Mouse (Mus musculus): Measurements from ENCODE around the gene Mief1. TPM values are rescaled to one million over a fixed set of nuclear protein-coding genes. Genes with fewer than 3 reads are reported as not detected.

Mief1 gene
- polyA plus RNA-seq, 1 experiment from 2014 or later, result 39.3 TPM

- peak within 1 kb of the TSS; percentile 93 for H3K27ac ChIP-seq
- peaks cover 3% of the 10 kb centered on the region; the same call in 1 of the 2 replicates for H3K27me3 ChIP-seq (ENCODE audit: insufficient read depth, poor library complexity, severe bottlenecking)
- 94% methylated on average over 9 of the region's 9 CpGs for WGBS
- H3K4me3 ChIP-seq, result peak within 1 kb of the TSS; percentile 94
- peaks cover 47% of the 10 kb centered on the region for H3K36me3 ChIP-seq
- DNase-seq (ENCODE audit: low spot score), result no peak
- H3K4me1 ChIP-seq (replicated peaks), result peaks cover 38% of the 10 kb centered on the region
- no peaks in the 10 kb centered on the region for H3K9me3 ChIP-seq
Observed at GRCm38 (mm10) chr15:80235535-80235934, 1.7 kb downstream of the Mief1 start, which contains the start of gene AC140267.1. Gene AC140267.1, plus strand, starts transcription at chr15:80235835.

GRCm38 (mm10) chr15:80248135-80248534 lies 14.3 kb downstream of the Mief1 start:
- H3K9me3 ChIP-seq, result no peaks in the 10 kb centered on the region
- no peak overlapping the region for H3K4me3 ChIP-seq
- no peaks in the 10 kb centered on the region for H3K27me3 ChIP-seq (ENCODE audit: insufficient read depth, poor library complexity, severe bottlenecking)
- no peak overlapping the region for H3K27ac ChIP-seq
- WGBS, result 97% methylated on average over 12 of the region's 12 CpGs
- DNase-seq (ENCODE audit: low spot score), result no peak
- H3K4me1 ChIP-seq (replicated peaks), result no peaks in the 10 kb centered on the region
- peaks cover 91% of the 10 kb centered on the region for H3K36me3 ChIP-seq

DNA sequence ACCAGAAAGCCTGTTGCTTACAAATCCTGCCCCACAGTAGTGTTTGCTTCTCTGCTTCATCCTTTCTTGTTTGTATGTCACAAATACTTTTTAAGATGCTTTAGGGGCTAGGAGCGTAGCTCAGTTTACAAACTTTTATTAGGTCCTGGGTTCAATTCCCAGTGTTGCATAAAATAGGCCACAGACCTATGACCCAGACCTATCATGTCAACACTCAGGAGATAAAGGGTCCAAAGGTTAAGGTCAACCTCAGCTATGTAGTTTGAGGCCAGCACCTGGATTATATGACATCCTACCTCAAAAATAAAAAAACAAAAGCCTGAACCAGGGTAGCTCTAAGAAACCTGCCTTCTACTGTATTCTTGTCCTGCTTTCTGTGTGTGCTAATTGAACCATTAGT lies 14.8 kb downstream of the Mief1 start:
- no peak overlapping the region for H3K4me3 ChIP-seq
- peaks cover 88% of the 10 kb centered on the region for H3K36me3 ChIP-seq
- peaks cover 2% of the 10 kb centered on the region for H3K4me1 ChIP-seq (replicated peaks)
- no peaks in the 10 kb centered on the region for H3K27me3 ChIP-seq (ENCODE audit: insufficient read depth, poor library complexity, severe bottlenecking)
- H3K27ac ChIP-seq, result no peak overlapping the region
- DNase-seq (ENCODE audit: low spot score), result no peak
- H3K9me3 ChIP-seq, result no peaks in the 10 kb centered on the region
- WGBS, result 98% methylated on average over 1 of the region's 1 CpGs

DNA sequence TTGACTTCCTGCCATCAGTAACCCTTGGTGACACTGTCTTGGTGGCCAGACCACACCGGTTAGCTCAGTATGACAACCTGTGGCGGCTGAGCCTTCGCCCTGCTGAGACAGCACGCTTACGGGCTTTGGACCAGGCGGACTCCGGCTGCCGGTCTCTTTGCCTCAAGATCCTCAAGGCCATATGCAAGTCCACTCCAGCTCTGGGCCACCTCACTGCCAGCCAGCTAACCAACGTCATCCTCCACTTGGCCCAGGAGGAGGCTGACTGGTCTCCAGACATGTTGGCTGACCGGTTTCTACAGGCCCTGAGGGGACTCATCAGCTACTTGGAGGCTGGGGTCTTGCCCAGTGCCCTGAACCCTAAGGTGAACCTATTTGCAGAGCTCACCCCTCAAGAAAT lies 15.9 kb downstream of the Mief1 start:
- H3K4me1 ChIP-seq (replicated peaks), result peaks cover 12% of the 10 kb centered on the region
- no peak overlapping the region for H3K27ac ChIP-seq
- H3K36me3 ChIP-seq, result peaks cover 77% of the 10 kb centered on the region
- DNase-seq (ENCODE audit: low spot score), result no peak
- WGBS, result 96% methylated on average over 10 of the region's 10 CpGs
- H3K27me3 ChIP-seq (ENCODE audit: insufficient read depth, poor library complexity, severe bottlenecking), result no peaks in the 10 kb centered on the region
- no peaks in the 10 kb centered on the region for H3K9me3 ChIP-seq
- H3K4me3 ChIP-seq, result no peak overlapping the region

GRCm38 (mm10) chr15:80250586-80250985 lies 16.8 kb downstream of the Mief1 start:
- H3K4me1 ChIP-seq (replicated peaks), result peaks cover 14% of the 10 kb centered on the region
- H3K9me3 ChIP-seq, result no peaks in the 10 kb centered on the region
- no peak overlapping the region for H3K27ac ChIP-seq
- H3K4me3 ChIP-seq, result no peak overlapping the region
- H3K27me3 ChIP-seq (ENCODE audit: insufficient read depth, poor library complexity, severe bottlenecking), result no peaks in the 10 kb centered on the region
- 92% methylated on average over 6 of the region's 6 CpGs for WGBS
- DNase-seq (ENCODE audit: low spot score), result no peak
- peaks cover 70% of the 10 kb centered on the region for H3K36me3 ChIP-seq

- Histone ChIP-seq H3K36me3 (peaks cover 68% of the 10 kb centered on the region), H3K27me3 (ENCODE audit: insufficient read depth, poor library complexity, severe bottlenecking) (no peaks in the 10 kb centered on the region), H3K9me3 (no peaks in the 10 kb centered on the region), H3K4me3 (0 out of 2 replicates have a peak overlapping the region, but pooled peaks have one; percentile 14), H3K27ac (peak overlapping the region; percentile 100; the same call in 1 of the 2 replicates), H3K4me1 (replicated peaks) (peaks cover 38% of the 10 kb centered on the region)
- DNase-seq (ENCODE audit: low spot score), result no peak
- 56% methylated on average over 2 of the region's 2 CpGs for WGBS
Observed at GRCm38 (mm10) chr15:80253530-80253929, 19.7 kb downstream of the Mief1 start.

DNA sequence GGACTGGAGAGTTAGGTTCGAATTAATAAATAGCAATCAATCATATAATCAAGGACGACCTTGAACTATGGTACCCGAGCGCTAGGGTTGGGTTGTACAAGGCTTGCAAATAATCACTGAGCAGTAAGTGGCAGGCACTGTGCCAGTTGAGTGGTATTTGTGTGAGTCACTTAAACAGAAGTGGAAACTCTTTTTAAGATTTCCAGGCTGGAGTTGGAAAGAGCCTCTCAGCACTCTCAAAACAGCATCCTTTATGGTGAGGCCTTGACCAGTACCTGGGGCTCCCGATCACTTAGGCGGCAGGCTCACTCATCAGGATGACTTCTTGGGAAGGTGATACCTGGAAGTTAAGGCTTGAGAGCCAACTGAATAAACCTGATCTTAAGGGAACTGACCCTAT lies 20.4 kb downstream of the Mief1 start:
- Histone ChIP-seq H3K4me3 (peak overlapping the region; percentile 100), H3K27me3 (ENCODE audit: insufficient read depth, poor library complexity, severe bottlenecking) (no peaks in the 10 kb centered on the region), H3K36me3 (peaks cover 68% of the 10 kb centered on the region), H3K27ac (peak overlapping the region; percentile 100), H3K4me1 (replicated peaks) (peaks cover 43% of the 10 kb centered on the region), H3K9me3 (no peaks in the 10 kb centered on the region)
- DNase-seq (ENCODE audit: low spot score), result no peak
- whole genome bisulfite sequencing, result 58% methylated on average over 6 of the region's 6 CpGs

- H3K4me1 ChIP-seq (replicated peaks), result peaks cover 50% of the 10 kb centered on the region
- peak within 1 kb of the TSS; percentile 100 for H3K4me3 ChIP-seq
- H3K36me3 ChIP-seq, result peaks cover 68% of the 10 kb centered on the region
- H3K27ac ChIP-seq, result peak within 1 kb of the TSS; percentile 100
- H3K27me3 ChIP-seq (ENCODE audit: insufficient read depth, poor library complexity, severe bottlenecking), result no peaks in the 10 kb centered on the region
- under 1% methylated on average over 62 of the region's 62 CpGs for WGBS
- H3K9me3 ChIP-seq, result no peaks in the 10 kb centered on the region
- DNase-seq (ENCODE audit: low spot score), result peak; percentile 97
Observed at GRCm38 (mm10) chr15:80254847-80255645, 21.2 kb downstream of the Mief1 start, which contains the start of gene Atf4. Gene Atf4, plus strand, starts transcription at chr15:80255184.

DNA sequence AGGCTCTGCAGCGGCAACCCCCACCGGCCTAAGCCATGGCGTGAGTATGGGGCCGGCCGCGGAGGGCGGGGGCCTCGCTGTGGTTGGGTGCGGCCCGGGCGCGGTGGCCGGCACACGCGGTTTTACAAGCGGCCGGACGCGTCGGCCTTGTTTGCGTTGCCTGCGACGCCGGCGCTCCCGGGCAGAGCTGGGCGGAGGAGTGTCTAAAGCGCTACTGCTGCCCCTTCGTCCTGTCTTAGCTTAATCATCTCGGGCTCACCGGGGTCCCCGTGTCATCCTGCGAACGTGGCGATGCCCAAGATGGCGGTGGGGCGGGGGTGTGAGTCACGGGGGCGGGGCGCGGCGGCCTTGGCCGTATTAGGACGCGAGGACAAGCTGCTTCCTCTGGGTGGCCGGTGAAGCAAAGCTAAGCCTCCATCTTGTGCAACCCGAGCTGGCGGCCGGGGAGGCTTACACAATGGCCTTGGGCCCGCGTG lies 21.9 kb downstream of the Mief1 start:
- Histone ChIP-seq H3K4me3 (peak overlapping the region; percentile 100), H3K27me3 (ENCODE audit: insufficient read depth, poor library complexity, severe bottlenecking) (no peaks in the 10 kb centered on the region), H3K4me1 (replicated peaks) (peaks cover 55% of the 10 kb centered on the region), H3K27ac (peak overlapping the region; percentile 100), H3K9me3 (no peaks in the 10 kb centered on the region), H3K36me3 (peaks cover 68% of the 10 kb centered on the region)
- peak; percentile 84 for DNase-seq (ENCODE audit: low spot score)
- under 1% methylated on average over 51 of the region's 51 CpGs for WGBS

GRCm38 (mm10) chr15:80256242-80256641 lies 22.4 kb downstream of the Mief1 start:
- no peaks in the 10 kb centered on the region for H3K27me3 ChIP-seq (ENCODE audit: insufficient read depth, poor library complexity, severe bottlenecking)
- peak overlapping the region; percentile 100 for H3K4me3 ChIP-seq
- H3K36me3 ChIP-seq, result peaks cover 68% of the 10 kb centered on the region
- peak overlapping the region; percentile 100 for H3K27ac ChIP-seq
- 14% methylated on average over 16 of the region's 16 CpGs for WGBS
- H3K9me3 ChIP-seq, result no peaks in the 10 kb centered on the region
- DNase-seq (ENCODE audit: low spot score), result no peak
- peaks cover 55% of the 10 kb centered on the region for H3K4me1 ChIP-seq (replicated peaks)

DNA sequence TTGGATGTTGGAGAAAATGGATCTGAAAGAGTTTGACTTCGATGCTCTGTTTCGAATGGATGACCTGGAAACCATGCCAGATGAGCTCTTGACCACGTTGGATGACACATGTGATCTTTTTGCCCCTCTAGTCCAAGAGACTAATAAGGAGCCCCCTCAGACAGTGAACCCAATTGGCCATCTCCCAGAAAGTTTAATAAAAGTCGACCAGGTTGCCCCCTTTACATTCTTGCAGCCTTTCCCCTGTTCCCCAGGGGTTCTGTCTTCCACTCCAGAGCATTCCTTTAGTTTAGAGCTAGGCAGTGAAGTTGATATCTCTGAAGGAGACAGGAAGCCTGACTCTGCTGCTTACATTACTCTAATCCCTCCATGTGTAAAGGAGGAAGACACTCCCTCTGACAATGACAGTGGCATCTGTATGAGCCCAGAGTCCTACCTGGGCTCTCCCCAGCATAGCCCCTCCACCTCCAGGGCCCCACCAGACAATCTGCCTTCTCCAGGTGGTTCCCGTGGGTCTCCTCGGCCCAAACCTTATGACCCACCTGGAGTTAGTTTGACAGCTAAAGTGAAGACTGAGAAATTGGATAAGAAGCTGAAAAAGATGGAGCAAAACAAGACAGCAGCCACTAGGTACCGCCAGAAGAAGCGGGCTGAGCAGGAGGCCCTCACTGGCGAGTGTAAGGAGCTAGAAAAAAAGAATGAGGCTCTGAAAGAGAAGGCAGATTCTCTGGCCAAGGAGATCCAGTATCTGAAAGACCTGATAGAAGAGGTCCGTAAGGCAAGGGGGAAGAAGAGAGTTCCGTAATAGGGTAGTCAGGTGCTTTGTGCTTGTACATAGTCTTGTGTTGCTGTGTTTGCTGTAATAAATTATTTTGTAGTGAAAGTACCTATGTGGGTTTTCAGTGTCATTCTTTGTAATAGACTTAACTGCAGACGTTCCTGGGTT lies 23.1 kb downstream of the Mief1 start:
- Histone ChIP-seq H3K36me3 (peaks cover 62% of the 10 kb centered on the region), H3K4me1 (replicated peaks) (peaks cover 55% of the 10 kb centered on the region)
- DNase-seq (ENCODE audit: low spot score), result no peak

GRCm38 (mm10) chr15:80257602-80258239 lies 23.9 kb downstream of the Mief1 start:
- no peaks in the 10 kb centered on the region for H3K27me3 ChIP-seq (ENCODE audit: insufficient read depth, poor library complexity, severe bottlenecking)
- H3K4me1 ChIP-seq (replicated peaks), result peaks cover 61% of the 10 kb centered on the region
- no peaks in the 10 kb centered on the region for H3K9me3 ChIP-seq
- H3K27ac ChIP-seq, result peak overlapping the region; percentile 51
- 45% methylated on average over 4 of the region's 4 CpGs for WGBS
- DNase-seq (ENCODE audit: low spot score), result no peak
- peaks cover 63% of the 10 kb centered on the region for H3K36me3 ChIP-seq
- peak overlapping the region; percentile 16 for H3K4me3 ChIP-seq

More for the DNA sequence above, 23.1 kb downstream of the Mief1 start:
- peak overlapping the region; percentile 100 for H3K4me3 ChIP-seq
- H3K27ac ChIP-seq, result peak overlapping the region; percentile 100
- WGBS, result 69% methylated on average over 12 of the region's 12 CpGs
- H3K27me3 ChIP-seq (ENCODE audit: insufficient read depth, poor library complexity, severe bottlenecking), result no peaks in the 10 kb centered on the region
- H3K9me3 ChIP-seq, result no peaks in the 10 kb centered on the region

All from hindbrain, embryonic 10.5 days (tissue).